Mouse (Mus musculus) testis, adult 2 months (tissue): ENCODE results near the gene Oxnad1.
"Not testable (repeated sequence)": the region's sequence is repeated elsewhere in the genome, so short reads cannot be mapped to it uniquely, and the experiment has no call there.

Experiments
- CTCF ChIP-seq: fragments of 200-500 bp; IDR thresholded peaks from 2 replicates; pipeline ENCODE4 v1.5.1; 2012; ENCODE audit warnings: low read depth, mild to moderate bottlenecking, inconsistent platforms, low read length, moderate library complexity; ENCODE audit not compliant: control insufficient read depth, insufficient read depth, insufficient replicate concordance
- POLR2A ChIP-seq: fragments of 200-500 bp; IDR thresholded peaks from 2 replicates; pipeline ENCODE4 v1.6.1; 2012; ENCODE audit warnings: low read depth, mild to moderate bottlenecking, inconsistent platforms, low read length, moderate library complexity; ENCODE audit not compliant: control insufficient read depth

DNA sequence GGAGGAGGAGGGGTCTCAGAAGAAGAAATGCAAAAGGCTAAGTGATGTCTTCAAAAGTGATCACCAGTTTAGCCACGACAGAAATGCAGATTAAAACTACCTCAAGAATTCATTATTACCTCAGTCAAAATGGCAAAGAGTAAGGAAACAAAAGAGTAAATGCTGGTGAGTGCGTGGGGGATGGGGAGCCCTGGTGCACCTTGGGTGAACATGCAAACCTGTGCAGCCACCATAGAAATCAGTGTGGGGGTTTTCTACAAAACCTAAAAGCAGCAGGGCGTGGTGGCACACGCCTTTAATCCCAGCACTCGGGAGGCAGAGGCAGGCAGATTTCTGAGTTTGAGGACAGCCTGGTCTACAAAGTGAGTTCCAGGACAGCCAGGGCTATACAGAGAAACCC lies 40.1 kb downstream of the Oxnad1 start:
- TF ChIP-seq CTCF, POLR2A: not testable (repeated sequence)
